Mouse (Mus musculus) liver, adult 2 months (tissue): Measurements from ENCODE around the gene Spink4.

Experiments
- CTCF ChIP-seq: fragments of 200-500 bp; IDR thresholded peaks from 2 replicates; pipeline ENCODE4 v1.5.1; 2011; ENCODE audit warnings: low read depth, low read length, control low read depth
- POLR2A ChIP-seq: fragments of 200-500 bp; IDR thresholded peaks from 2 replicates; pipeline ENCODE4 v1.6.1; 2011; ENCODE audit warnings: low read length, control low read depth; ENCODE audit not compliant: insufficient read depth; ENCODE audit errors: extremely low read depth

DNA sequence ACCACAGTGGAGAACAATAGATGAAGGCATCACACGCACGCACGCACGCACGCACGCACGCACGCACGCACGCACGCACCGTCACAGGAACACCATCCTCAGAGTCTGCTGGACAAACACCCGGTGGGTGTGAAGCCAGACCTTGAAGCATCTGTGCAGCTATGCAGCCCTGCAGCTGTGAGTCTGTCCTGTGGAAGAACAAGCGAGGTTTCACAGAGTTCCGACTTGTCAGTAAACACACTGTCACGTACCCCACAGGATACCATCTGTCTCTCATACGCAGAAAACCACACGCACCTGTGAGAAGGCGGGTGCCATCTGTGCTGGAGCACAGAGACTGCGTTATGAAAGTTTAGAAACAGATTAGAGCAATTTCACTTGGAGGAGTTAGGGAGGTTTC is 44.0 kb upstream of the Spink4 start:
- TF ChIP-seq CTCF = no peak
- no peak for TF ChIP-seq POLR2A
